Mouse (Mus musculus) heart, postnatal 14 days (tissue): Measurements from ENCODE around the gene Bmyc. TPM values are rescaled to one million over a fixed set of nuclear protein-coding genes. Genes with fewer than 3 reads are reported as not detected.
"Not testable (repeated sequence)": the region's sequence is repeated elsewhere in the genome, so short reads cannot be mapped to it uniquely, and the experiment has no call there.

ENCODE experiments used
- DNase-seq, 2 experiments: peaks; one replicate each; pipeline ENCODE4 v3.0.0; 2021 to 2022
- intact Hi-C: fragments of 180-260 bp; cut with DNase I; formaldehyde crosslinking; loops from one replicate; pipeline ENCODE4 v1.15.1; 2025
- long read RNA-seq, 2 experiments: library from polyadenylated mRNA; stranded (forward); transcript quantifications; one replicate each; pipeline ENCODE4 v2.0.0; 2021
- total RNA-seq, 2 experiments: library from RNA; stranded (reverse); gene quantifications; 2 replicates each; pipeline ENCODE4 v1.2.3; 2021

Gene Bmyc
- 10 to 100 TPM; 12.0 to 12.6 TPM for total RNA-seq
- long read RNA-seq, experiment 1, transcript Bmyc-201 (1 exons, 983 nt) = major isoform, 28 of 28 reads
- long read RNA-seq, experiment 1, partial matches to known transcripts = 0 of 28 reads
- long read RNA-seq, experiment 1, other reads (novel, unspliced or antisense) = 0 of 28 reads
- long read RNA-seq, experiment 2, transcript Bmyc-201 (1 exons, 983 nt) = major isoform, 23 of 23 reads
- long read RNA-seq, experiment 2, partial matches to known transcripts = 0 of 23 reads
- long read RNA-seq, experiment 2, other reads (novel, unspliced or antisense) = 0 of 23 reads

- DNase-seq = peak; percentile 77 to 78
- intact Hi-C loops = no loop called here
Measured at GRCm38 (mm10) chr2:25706643-25707481, at the start of gene Bmyc. TSS of gene Bmyc (plus strand) at chr2:25706739.

GRCm38 (mm10) chr2:25657246-25657645, 49.3 kb upstream of the Bmyc start:
- intact Hi-C loops = no loop called here
- DNase-seq = peak in 1 of 2 experiments; percentile 26

GRCm38 (mm10) chr2:25657652-25658051, 48.9 kb upstream of the Bmyc start, which contains the start of gene Lcn5:
TSS of gene Lcn5 (plus strand) at chr2:25657952.
- intact Hi-C loops = no loop called here
- no peak for DNase-seq

GRCm38 (mm10) chr2:25660279-25660678, 46.3 kb upstream of the Bmyc start:
- peak in 1 of 2 experiments; percentile 19 for DNase-seq
- intact Hi-C loops = no loop called here

GRCm38 (mm10) chr2:25661245-25661970, 45.1 kb upstream of the Bmyc start:
- no peak for DNase-seq
- intact Hi-C loops = no loop called here

GRCm38 (mm10) chr2:25663511-25663910, 43.0 kb upstream of the Bmyc start:
- peak; percentile 45 to 70 for DNase-seq
- intact Hi-C loops = no loop called here

GRCm38 (mm10) chr2:25664125-25664524, 42.4 kb upstream of the Bmyc start:
- intact Hi-C loops = no loop called here

GRCm38 (mm10) chr2:25666516-25666915, 40.0 kb upstream of the Bmyc start:
- no peak for DNase-seq
- intact Hi-C loops = no loop called here

More at GRCm38 (mm10) chr2:25664125-25664524, 42.4 kb upstream of the Bmyc start:
- no peak for DNase-seq

GRCm38 (mm10) chr2:25676486-25676885, 30.1 kb upstream of the Bmyc start, which contains the start of gene Lcn6:
TSS of gene Lcn6 (plus strand) at chr2:25676786.
- intact Hi-C loops = no loop called here
- no peak for DNase-seq

- intact Hi-C loops = no loop called here
- DNase-seq = no peak
Measured at GRCm38 (mm10) chr2:25679559-25679958, 27.0 kb upstream of the Bmyc start.

GRCm38 (mm10) chr2:25682426-25682825, 24.1 kb upstream of the Bmyc start, which contains the start of gene Lcn10:
TSS of gene Lcn10 (plus strand) at chr2:25682726.
- intact Hi-C loops = no loop called here

GRCm38 (mm10) chr2:25686941-25687340, 19.6 kb upstream of the Bmyc start:
- no peak for DNase-seq
- intact Hi-C loops = no loop called here

More at GRCm38 (mm10) chr2:25682426-25682825, 24.1 kb upstream of the Bmyc start, which contains the start of gene Lcn10:
- no peak for DNase-seq

- DNase-seq = peak; percentile 62 to 81
- intact Hi-C loops = no loop called here
Measured at GRCm38 (mm10) chr2:25694605-25695004, 11.9 kb upstream of the Bmyc start.

GRCm38 (mm10) chr2:25696951-25697350, 9.6 kb upstream of the Bmyc start:
- DNase-seq = no peak
- intact Hi-C loops = no loop called here

- intact Hi-C loops = loop anchor here (1.0 kb wide), 1 partner anchor 54 kb away; no protein-coding TSS in a partner anchor
- no peak for DNase-seq
Measured at GRCm38 (mm10) chr2:25698696-25699095, 7.8 kb upstream of the Bmyc start.

- DNase-seq, intact Hi-C loops: not testable (repeated sequence)
Measured at GRCm38 (mm10) chr2:25699743-25700142, 6.8 kb upstream of the Bmyc start, which contains the start of gene Obp2a. TSS of gene Obp2a (plus strand) at chr2:25700043.

GRCm38 (mm10) chr2:25701001-25701400, 5.5 kb upstream of the Bmyc start:
- intact Hi-C loops = no loop called here
- peak in 1 of 2 experiments; percentile 7 for DNase-seq

GRCm38 (mm10) chr2:25703706-25704105, 2.8 kb upstream of the Bmyc start:
- no peak for DNase-seq
- intact Hi-C loops = no loop called here

- DNase-seq = peak in 1 of 2 experiments; percentile 37
- intact Hi-C loops = no loop called here
Measured at GRCm38 (mm10) chr2:25708121-25708520, 1.6 kb downstream of the Bmyc start.

GRCm38 (mm10) chr2:25709056-25709455, 2.5 kb downstream of the Bmyc start:
- DNase-seq, intact Hi-C loops: not testable (repeated sequence)
